Mouse (Mus musculus): ENCODE results near the gene Sp6. TPM values are rescaled to one million over a fixed set of nuclear protein-coding genes. Genes with fewer than 3 reads are reported as not detected.

The Sp6 gene
- polyA plus RNA-seq, 1 experiment from 2014 or later, result 22.0 TPM

DNA sequence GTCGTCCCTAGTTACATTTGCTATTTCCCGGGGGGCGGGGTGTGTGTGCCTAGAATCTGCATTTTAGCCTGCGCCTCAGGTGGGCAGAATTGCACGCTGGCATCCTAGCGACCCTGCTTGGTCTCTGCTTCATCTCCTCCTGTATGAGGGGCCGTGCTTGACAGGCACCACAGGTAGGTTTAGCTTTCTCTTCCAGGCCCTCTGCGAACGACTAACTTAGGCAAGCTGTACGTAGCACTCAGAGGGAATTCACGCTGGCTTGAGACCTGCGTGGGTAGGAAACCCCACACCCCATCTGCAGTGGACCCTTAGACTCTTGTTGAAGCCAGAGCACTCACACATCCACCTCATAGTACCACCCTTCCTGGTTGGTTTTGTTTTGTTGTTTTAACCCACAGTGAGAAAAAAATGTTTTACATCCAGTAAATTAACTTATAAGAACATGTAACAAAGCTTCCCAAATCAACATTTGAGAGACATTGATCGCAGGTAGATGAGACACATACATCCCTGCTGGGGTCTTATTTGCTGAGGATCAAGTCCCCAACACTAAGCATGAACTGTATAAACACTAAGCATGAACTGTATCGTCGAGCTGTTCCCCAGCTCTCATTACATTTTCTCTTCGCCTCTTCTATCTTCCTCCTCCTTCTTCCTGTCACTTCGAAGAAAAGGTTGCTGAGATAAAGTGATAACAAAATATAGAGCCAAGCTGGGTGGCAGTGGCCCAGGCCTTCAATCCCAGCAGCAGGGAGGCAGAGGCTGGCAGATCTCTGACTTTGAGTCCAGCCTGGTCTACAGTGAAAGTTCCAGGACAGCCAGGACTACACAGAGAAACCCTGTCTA, 34.6 kb upstream of the Sp6 start:
- Histone ChIP-seq H3K27me3 (ENCODE audit: control insufficient read depth, insufficient read depth, low read length) (no peaks in the 10 kb centered on the region), H3K4me3 (ENCODE audit: low read depth, low read length) (peak overlapping the region; percentile 54), H3K36me3 (ENCODE audit: control insufficient read depth, insufficient read depth, low read length) (no peaks in the 10 kb centered on the region), H3K9ac (ENCODE audit: low read length) (peak overlapping the region; percentile 64), H3K9me3 (ENCODE audit: control insufficient read depth, low read length) (no peaks in the 10 kb centered on the region), H3K4me1 (replicated peaks; ENCODE audit: control insufficient read depth, insufficient read depth) (peaks cover 8% of the 10 kb centered on the region), H3K27ac (replicated peaks) (peak overlapping the region; percentile 81), H3K4me2 (replicated peaks; ENCODE audit: low read depth) (peak overlapping the region; percentile 64)
- no peak for TF ChIP-seq CTCF (IDR thresholded peaks at IDR 0.05; ENCODE audit: low read depth)
- no peak for TF ChIP-seq EP300 (optimal IDR thresholded peaks at IDR 0.05)
- WGBS, result 25% methylated on average over 17 of the region's 17 CpGs
- ATAC-seq (ENCODE audit: low FRiP score, low TSS enrichment) (no peak), DNase-seq (ENCODE audit: low spot score) (no peak)

DNA sequence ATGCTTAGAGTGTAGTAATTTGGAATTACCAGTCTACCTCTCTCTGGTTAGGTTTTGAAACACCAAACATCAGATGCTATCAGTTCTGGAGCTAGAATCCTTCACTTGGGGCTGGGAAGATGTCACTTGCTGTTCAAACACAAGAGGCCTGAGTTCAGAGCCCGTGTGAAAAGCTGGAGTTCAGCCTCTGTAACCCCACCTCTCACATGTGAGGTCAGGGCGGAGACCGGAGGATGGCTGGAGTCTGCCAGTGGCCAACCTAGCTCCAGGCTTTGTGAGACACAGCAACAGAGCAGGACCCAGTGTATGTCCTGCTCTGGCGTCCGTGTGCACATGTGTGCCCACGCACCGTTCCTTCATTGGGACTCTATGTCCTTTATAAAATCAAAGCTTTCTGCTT, 33.9 kb upstream of the Sp6 start:
- peaks cover 8% of the 10 kb centered on the region for H3K4me1 ChIP-seq (replicated peaks; ENCODE audit: control insufficient read depth, insufficient read depth)
- no peak for ATAC-seq (ENCODE audit: low FRiP score, low TSS enrichment)
- WGBS, result 68% methylated on average over 7 of the region's 7 CpGs

DNA sequence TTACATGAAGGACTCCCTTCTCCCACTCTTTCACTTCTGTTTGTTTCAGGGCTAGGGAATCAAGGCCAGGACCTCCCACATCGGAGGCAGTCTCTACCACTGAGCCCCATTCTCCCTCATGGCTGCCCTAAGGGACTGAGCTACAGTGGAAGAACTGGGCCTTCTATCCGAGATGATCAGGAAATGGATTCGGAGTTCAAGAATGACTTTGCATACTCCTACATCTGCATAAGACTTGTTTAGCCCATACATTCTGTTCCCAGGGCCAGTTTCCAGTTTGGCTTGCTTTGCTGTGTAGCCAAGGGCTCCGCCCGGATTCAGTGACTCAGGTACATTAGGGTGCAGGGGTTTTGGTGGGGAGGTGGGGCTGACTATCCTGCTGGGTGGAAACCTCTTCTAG, 33.2 kb upstream of the Sp6 start:
- Histone ChIP-seq H3K27me3 (ENCODE audit: control insufficient read depth, insufficient read depth, low read length) (no peaks in the 10 kb centered on the region), H3K4me1 (replicated peaks; ENCODE audit: control insufficient read depth, insufficient read depth) (peaks cover 8% of the 10 kb centered on the region), H3K27ac (replicated peaks) (peak overlapping the region; percentile 65), H3K9ac (ENCODE audit: low read length) (no peak overlapping the region), H3K4me3 (ENCODE audit: low read depth, low read length) (no peak overlapping the region), H3K4me2 (replicated peaks; ENCODE audit: low read depth) (no peak overlapping the region), H3K36me3 (ENCODE audit: control insufficient read depth, insufficient read depth, low read length) (no peaks in the 10 kb centered on the region), H3K9me3 (ENCODE audit: control insufficient read depth, low read length) (no peaks in the 10 kb centered on the region)
- DNase-seq (ENCODE audit: low spot score), result no peak
- WGBS, result 52% methylated on average over 5 of the region's 5 CpGs
- no peak for ATAC-seq (ENCODE audit: low FRiP score, low TSS enrichment)
- TF ChIP-seq EP300 (optimal IDR thresholded peaks at IDR 0.05), result peak; percentile 58
- TF ChIP-seq CTCF (IDR thresholded peaks at IDR 0.05; ENCODE audit: low read depth), result no peak

More for the DNA sequence above, 33.9 kb upstream of the Sp6 start:
- Histone ChIP-seq H3K9ac (ENCODE audit: low read length) (no peak overlapping the region), H3K36me3 (ENCODE audit: control insufficient read depth, insufficient read depth, low read length) (no peaks in the 10 kb centered on the region), H3K4me3 (ENCODE audit: low read depth, low read length) (no peak overlapping the region), H3K27me3 (ENCODE audit: control insufficient read depth, insufficient read depth, low read length) (no peaks in the 10 kb centered on the region), H3K9me3 (ENCODE audit: control insufficient read depth, low read length) (no peaks in the 10 kb centered on the region), H3K4me2 (replicated peaks; ENCODE audit: low read depth) (no peak overlapping the region), H3K27ac (replicated peaks) (peak overlapping the region; percentile 65)
- TF ChIP-seq EP300 (optimal IDR thresholded peaks at IDR 0.05), result no peak
- TF ChIP-seq CTCF (IDR thresholded peaks at IDR 0.05; ENCODE audit: low read depth), result no peak
- no peak for DNase-seq (ENCODE audit: low spot score)

DNA sequence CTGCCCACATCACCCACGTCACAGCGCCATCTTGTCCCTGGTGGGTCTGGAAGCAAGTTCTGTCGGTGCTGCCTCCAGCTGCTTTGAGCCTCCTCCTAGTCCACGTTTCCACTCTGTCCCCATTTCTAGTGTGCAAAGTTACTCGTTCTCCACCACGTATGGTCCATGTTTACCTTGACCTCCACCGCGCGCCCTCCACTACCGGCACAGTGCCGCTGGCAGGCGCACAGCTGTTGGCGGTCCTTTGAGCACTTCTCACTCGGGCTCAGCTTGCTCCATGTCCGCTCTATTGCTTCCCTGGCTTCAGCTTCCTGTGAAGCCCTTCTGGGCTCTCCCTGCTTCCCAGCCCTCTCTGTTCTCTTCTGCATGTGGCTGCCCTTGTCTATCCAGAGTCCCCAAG, 31.7 kb upstream of the Sp6 start:
- DNase-seq (ENCODE audit: low spot score), result no peak
- TF ChIP-seq CTCF (IDR thresholded peaks at IDR 0.05; ENCODE audit: low read depth), result no peak
- no peak for TF ChIP-seq EP300 (optimal IDR thresholded peaks at IDR 0.05)
- Histone ChIP-seq H3K9me3 (ENCODE audit: control insufficient read depth, low read length) (no peaks in the 10 kb centered on the region), H3K9ac (ENCODE audit: low read length) (no peak overlapping the region), H3K4me2 (replicated peaks; ENCODE audit: low read depth) (no peak overlapping the region), H3K4me1 (replicated peaks; ENCODE audit: control insufficient read depth, insufficient read depth) (peaks cover 2% of the 10 kb centered on the region; the same call in 1 of the 2 replicates), H3K4me3 (ENCODE audit: low read depth, low read length) (no peak overlapping the region), H3K27me3 (ENCODE audit: control insufficient read depth, insufficient read depth, low read length) (no peaks in the 10 kb centered on the region), H3K36me3 (ENCODE audit: control insufficient read depth, insufficient read depth, low read length) (no peaks in the 10 kb centered on the region), H3K27ac (replicated peaks) (no peak overlapping the region)
- 59% methylated on average over 15 of the region's 15 CpGs for WGBS
- ATAC-seq (ENCODE audit: low FRiP score, low TSS enrichment), result no peak

DNA sequence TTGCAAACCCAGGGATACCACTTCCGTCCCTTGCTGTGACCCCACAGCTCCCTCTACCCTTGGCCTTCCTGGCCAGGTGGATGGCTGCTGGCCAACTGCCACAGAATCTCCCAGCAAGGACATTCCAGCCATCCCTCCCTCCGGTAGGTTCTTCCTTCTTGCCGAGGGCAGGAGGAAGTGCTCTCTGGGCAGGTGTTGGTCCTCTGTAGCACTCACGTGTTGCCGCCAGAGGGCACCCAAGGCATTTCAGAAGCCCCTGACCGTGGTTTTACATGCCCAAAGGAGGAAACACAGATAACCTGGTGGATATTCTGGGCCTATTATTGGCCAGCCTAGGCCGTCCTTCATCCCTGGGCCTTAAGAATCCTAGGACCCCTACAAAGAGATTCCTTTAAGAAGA, 30.8 kb upstream of the Sp6 start:
- DNase-seq (ENCODE audit: low spot score) (peak; percentile 82), ATAC-seq (ENCODE audit: low FRiP score, low TSS enrichment) (no peak)
- TF ChIP-seq CTCF (IDR thresholded peaks at IDR 0.05; ENCODE audit: low read depth), result peak; percentile 99
- no peak for TF ChIP-seq EP300 (optimal IDR thresholded peaks at IDR 0.05)
- WGBS, result 2% methylated on average over 7 of the region's 7 CpGs
- H3K27me3 ChIP-seq (ENCODE audit: control insufficient read depth, insufficient read depth, low read length), result no peaks in the 10 kb centered on the region
- no peak overlapping the region for H3K27ac ChIP-seq (replicated peaks)
- H3K4me3 ChIP-seq (ENCODE audit: low read depth, low read length), result no peak overlapping the region
- H3K4me2 ChIP-seq (replicated peaks; ENCODE audit: low read depth), result no peak overlapping the region
- H3K9me3 ChIP-seq (ENCODE audit: control insufficient read depth, low read length), result no peaks in the 10 kb centered on the region
- 0 out of 2 replicates have a peak, but pooled peaks cover 2% of the 10 kb centered on the region for H3K4me1 ChIP-seq (replicated peaks; ENCODE audit: control insufficient read depth, insufficient read depth)
- H3K36me3 ChIP-seq (ENCODE audit: control insufficient read depth, insufficient read depth, low read length), result no peaks in the 10 kb centered on the region
- H3K9ac ChIP-seq (ENCODE audit: low read length), result no peak overlapping the region

DNA sequence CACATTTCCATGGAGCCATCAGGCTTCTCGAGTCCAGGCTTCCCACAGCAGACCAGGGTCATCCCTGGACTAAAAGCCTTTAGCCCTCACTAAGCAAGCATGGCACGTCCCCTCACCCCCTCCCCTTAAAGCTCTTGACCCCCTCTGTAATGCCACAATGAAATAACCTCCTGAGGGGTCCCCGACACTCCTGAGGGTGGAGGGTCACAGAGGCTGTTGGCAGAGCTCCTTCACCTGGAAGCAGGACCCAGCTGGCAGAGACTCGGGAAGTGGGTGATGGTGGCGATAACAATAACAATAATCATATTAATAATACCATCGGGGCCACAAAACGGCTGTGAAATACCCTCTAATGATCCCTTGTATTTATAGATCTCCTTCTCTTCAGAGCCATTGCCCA, 30.3 kb upstream of the Sp6 start, which contains the start of gene Sp2:
Gene Sp2, minus strand, starts transcription at position 101 of the 400 bp plus-strand sequence.
- H3K9ac ChIP-seq (ENCODE audit: low read length), result no peak within 1 kb of the TSS

More for the DNA sequence above, 30.3 kb upstream of the Sp6 start, which contains the start of gene Sp2:
- Histone ChIP-seq H3K27ac (replicated peaks) (no peak within 1 kb of the TSS), H3K4me1 (replicated peaks; ENCODE audit: control insufficient read depth, insufficient read depth) (0 out of 2 replicates have a peak, but pooled peaks cover 2% of the 10 kb centered on the region), H3K27me3 (ENCODE audit: control insufficient read depth, insufficient read depth, low read length) (no peaks in the 10 kb centered on the region), H3K4me2 (replicated peaks; ENCODE audit: low read depth) (no peak within 1 kb of the TSS), H3K36me3 (ENCODE audit: control insufficient read depth, insufficient read depth, low read length) (no peaks in the 10 kb centered on the region), H3K9me3 (ENCODE audit: control insufficient read depth, low read length) (no peaks in the 10 kb centered on the region), H3K4me3 (ENCODE audit: low read depth, low read length) (no peak within 1 kb of the TSS)
- DNase-seq (ENCODE audit: low spot score), result no peak
- 79% methylated on average over 7 of the region's 7 CpGs for WGBS
- no peak for TF ChIP-seq EP300 (optimal IDR thresholded peaks at IDR 0.05)
- no peak for TF ChIP-seq CTCF (IDR thresholded peaks at IDR 0.05; ENCODE audit: low read depth)
- ATAC-seq (ENCODE audit: low FRiP score, low TSS enrichment), result no peak
